Mouse (Mus musculus) stomach, postnatal 0 days (tissue): Measurements from ENCODE around the gene Ubtf. TPM values are rescaled to one million over a fixed set of nuclear protein-coding genes. Genes with fewer than 3 reads are reported as not detected.

Source experiments
- ATAC-seq: fragments of 200-750 bp; cut with Nextera tagmentation; 2 replicates; pipeline ENCODE4 v1.8.0; 2017; ENCODE audit not compliant: low FRiP score, low TSS enrichment
- DNase-seq: peaks from one replicate; pipeline ENCODE4 v3.0.0-alpha.2; 2016; ENCODE audit warnings: low spot score
- H3K27ac ChIP-seq: fragments of 300-500 bp; sonication (generic); replicated peaks from 2 replicates; pipeline ENCODE4 v1.5.1; 2014; ENCODE audit warnings: mild to moderate bottlenecking, control low read depth
- H3K27me3 ChIP-seq: fragments of 300-500 bp; sonication (generic); 2 replicates; pipeline ENCODE4 v1.6.1; 2014; ENCODE audit warnings: low read length; ENCODE audit not compliant: control insufficient read depth, insufficient read depth
- H3K36me3 ChIP-seq: fragments of 300-500 bp; sonication (generic); 2 replicates; pipeline ENCODE4 v1.6.1; 2014; ENCODE audit warnings: low read length, mixed read lengths; ENCODE audit not compliant: control insufficient read depth, insufficient read depth
- H3K4me1 ChIP-seq: fragments of 300-500 bp; sonication (generic); replicated peaks from 2 replicates; pipeline ENCODE4 v1.6.1; 2014; ENCODE audit warnings: antibody characterized with exemption; ENCODE audit not compliant: control insufficient read depth, insufficient read depth
- H3K4me2 ChIP-seq: fragments of 300-500 bp; sonication (generic); replicated peaks from 2 replicates; pipeline ENCODE4 v1.6.1; 2014; ENCODE audit warnings: low read depth, mild to moderate bottlenecking, control low read depth, moderate library complexity
- H3K4me3 ChIP-seq: fragments of 300-500 bp; sonication (generic); 2 replicates; pipeline ENCODE4 v1.5.1; 2014; ENCODE audit warnings: low read depth, low read length, control low read depth
- H3K9ac ChIP-seq: fragments of 300-500 bp; sonication (generic); 2 replicates; pipeline ENCODE4 v1.6.1; 2014; ENCODE audit warnings: mild to moderate bottlenecking, low read length, control low read depth, mixed read lengths
- H3K9me3 ChIP-seq: fragments of 300-500 bp; sonication (generic); 2 replicates; pipeline ENCODE4 v1.6.1; 2016; ENCODE audit warnings: low read length; ENCODE audit not compliant: control insufficient read depth
- CTCF ChIP-seq: IDR thresholded peaks from 2 replicates; pipeline ENCODE4 v1.5.1; 2016; ENCODE audit warnings: antibody characterized with exemption, low read depth, mild to moderate bottlenecking, moderate library complexity
- EP300 ChIP-seq: optimal IDR thresholded peaks from 2 replicates; pipeline ENCODE3; 2016; ENCODE audit warnings: antibody characterized with exemption
- WGBS: fragments of 180-500 bp; shearing (Covaris S2); extraction: QIAGEN DNeasy Blood & Tissue Kit; methylation state at CpG from one replicate; pipeline ENCODE4 v1.1.7; 2014; 5-methylcytosine and 5-hydroxymethylcytosine counted together
- polyA plus RNA-seq: library from polyadenylated mRNA; unstranded; fragments of >200 nt; fragmentation: Nextera tagmentation; extraction: Ambion mirVana; gene quantifications from 2 replicates; pipeline ENCODE4 v1.2.1, GENCODE M21; 2015

Ubtf gene
- polyA plus RNA-seq, 1 experiment from 2014 or later = 46.7 TPM

DNA sequence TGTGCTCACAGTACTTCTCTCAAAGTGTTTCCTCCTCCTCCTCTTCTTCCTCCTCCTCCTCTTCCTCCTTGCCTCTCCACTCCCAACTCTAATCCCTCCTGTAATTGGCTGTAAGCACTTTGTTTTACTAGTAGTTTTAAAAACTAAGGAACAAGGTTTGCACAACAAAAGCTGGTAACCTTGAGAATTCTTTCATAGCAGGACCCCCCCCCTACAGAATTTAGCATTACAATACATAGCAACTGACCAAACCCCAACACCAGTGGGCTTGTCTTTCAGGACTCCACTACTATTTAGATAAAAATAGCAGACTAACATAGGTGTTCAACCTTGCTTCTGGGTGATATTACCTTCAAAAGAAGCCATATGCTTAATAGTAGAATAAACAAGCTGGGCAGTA is 10.0 kb upstream of the Ubtf start:
- H3K36me3 ChIP-seq = no peaks in the 10 kb centered on the region
- H3K4me2 ChIP-seq = no peak overlapping the region
- TF ChIP-seq EP300 (no peak), CTCF (no peak)
- no peak overlapping the region for H3K9ac ChIP-seq
- no peaks in the 10 kb centered on the region for H3K4me1 ChIP-seq
- ATAC-seq (no peak), DNase-seq (no peak)
- no peak overlapping the region for H3K27ac ChIP-seq
- no peaks in the 10 kb centered on the region for H3K27me3 ChIP-seq
- H3K4me3 ChIP-seq = no peak overlapping the region
- no peaks in the 10 kb centered on the region for H3K9me3 ChIP-seq

DNA sequence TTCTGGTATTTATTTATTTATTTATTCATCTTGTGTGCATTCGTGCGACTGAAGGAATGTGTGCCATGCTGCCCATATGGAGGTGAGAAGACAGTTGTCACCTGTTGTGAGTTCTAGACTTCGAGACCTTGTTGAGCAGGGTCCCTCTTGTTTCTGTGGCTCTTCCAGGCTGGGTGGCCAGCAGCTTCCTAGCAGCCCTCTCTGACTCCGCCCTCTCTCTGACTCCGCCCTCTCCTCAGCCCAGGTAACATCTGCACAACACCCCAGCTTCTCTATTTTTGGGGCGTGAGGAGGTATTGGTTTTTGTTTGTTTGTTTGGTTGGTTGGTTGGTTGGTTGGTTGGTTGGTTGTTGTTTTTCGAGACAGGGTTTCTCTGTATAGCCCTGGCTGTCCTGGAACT is 8.3 kb upstream of the Ubtf start:
- DNase-seq = no peak
- no peak for TF ChIP-seq EP300
- no peak for TF ChIP-seq CTCF
- Histone ChIP-seq H3K36me3 (no peaks in the 10 kb centered on the region), H3K4me1 (no peaks in the 10 kb centered on the region), H3K9ac (no peak overlapping the region), H3K27me3 (no peaks in the 10 kb centered on the region), H3K4me2 (no peak overlapping the region), H3K9me3 (no peaks in the 10 kb centered on the region), H3K4me3 (no peak overlapping the region), H3K27ac (no peak overlapping the region)
- 73% methylated on average over 7 of the region's 7 CpGs for WGBS
- ATAC-seq = no peak

DNA sequence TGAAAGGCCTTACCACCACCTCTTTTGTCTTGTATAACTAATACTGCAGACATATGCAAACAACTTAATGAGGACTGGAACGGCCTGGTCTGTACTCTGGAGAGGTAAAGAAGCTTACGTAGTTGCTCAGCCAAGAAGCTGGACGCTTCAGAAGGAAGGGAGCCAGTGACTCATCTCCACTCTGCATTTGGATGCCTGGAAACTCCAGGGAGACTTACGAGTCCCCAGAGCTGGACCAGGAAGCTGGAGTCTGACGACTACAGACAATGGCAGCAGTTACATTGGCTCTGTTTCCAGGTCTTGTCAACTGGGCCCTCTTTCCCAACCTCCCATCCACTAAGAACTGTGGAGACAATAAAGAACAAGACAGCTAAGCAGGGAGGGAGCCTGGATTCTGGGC is 7.7 kb upstream of the Ubtf start:
- H3K9me3 ChIP-seq = no peaks in the 10 kb centered on the region
- H3K4me2 ChIP-seq = no peak overlapping the region
- DNase-seq (no peak), ATAC-seq (no peak)
- H3K4me3 ChIP-seq = no peak overlapping the region
- TF ChIP-seq EP300 = no peak
- TF ChIP-seq CTCF = no peak
- no peaks in the 10 kb centered on the region for H3K36me3 ChIP-seq
- H3K9ac ChIP-seq = no peak overlapping the region
- H3K4me1 ChIP-seq = no peaks in the 10 kb centered on the region
- H3K27me3 ChIP-seq = no peaks in the 10 kb centered on the region
- H3K27ac ChIP-seq = no peak overlapping the region
- 37% methylated on average over 5 of the region's 5 CpGs for WGBS

DNA sequence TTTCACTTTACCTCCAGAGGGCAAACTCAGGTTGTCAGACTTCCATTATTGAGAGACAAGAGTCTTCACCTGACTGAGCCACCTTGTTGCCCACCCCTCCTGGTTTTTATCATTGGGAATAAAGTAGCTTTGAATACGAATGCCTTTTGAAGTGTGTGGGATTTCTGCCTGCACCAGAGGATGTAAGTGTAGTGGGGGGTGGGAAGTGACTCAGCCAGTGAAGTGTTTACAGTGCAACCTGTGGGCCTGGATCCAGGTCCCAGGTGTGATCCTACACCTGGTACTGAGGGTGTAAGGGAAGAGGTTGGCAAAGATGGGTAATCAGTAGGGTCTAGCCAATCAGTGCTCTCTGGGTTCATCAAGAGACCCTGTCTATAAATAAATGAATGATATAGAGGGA is 4.0 kb upstream of the Ubtf start:
- ATAC-seq (no peak), DNase-seq (no peak)
- H3K4me1 ChIP-seq = no peaks in the 10 kb centered on the region
- no peaks in the 10 kb centered on the region for H3K36me3 ChIP-seq
- TF ChIP-seq EP300 = no peak
- TF ChIP-seq CTCF = no peak
- H3K27me3 ChIP-seq = no peaks in the 10 kb centered on the region
- H3K4me3 ChIP-seq = no peak overlapping the region
- H3K27ac ChIP-seq = no peak overlapping the region
- H3K9me3 ChIP-seq = no peaks in the 10 kb centered on the region
- H3K9ac ChIP-seq = no peak overlapping the region
- 70% methylated on average over 1 of the region's 1 CpGs for WGBS
- H3K4me2 ChIP-seq = no peak overlapping the region

DNA sequence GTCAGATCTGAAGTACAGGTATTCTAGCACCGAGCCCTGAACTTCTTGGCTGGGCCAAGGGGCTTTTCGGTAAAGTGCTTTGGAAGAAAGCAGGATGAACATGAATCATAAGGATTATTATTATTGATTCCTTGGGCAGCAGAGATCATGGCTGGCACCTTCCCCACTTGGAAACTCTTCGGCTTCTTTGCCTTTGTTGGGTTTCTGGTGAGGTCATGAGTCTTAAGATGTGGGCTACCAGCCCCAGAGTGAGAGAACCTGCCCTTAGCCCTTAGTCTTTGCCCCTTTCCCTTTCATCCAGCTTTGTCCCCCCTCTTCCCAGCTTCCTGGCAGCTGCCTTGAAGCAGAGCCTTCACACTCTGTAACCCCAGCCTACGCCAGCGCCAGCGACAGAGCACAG is 2.4 kb upstream of the Ubtf start:
- Histone ChIP-seq H3K4me1 (no peaks in the 10 kb centered on the region), H3K9me3 (no peaks in the 10 kb centered on the region), H3K9ac (no peak overlapping the region), H3K27ac (no peak overlapping the region), H3K36me3 (no peaks in the 10 kb centered on the region), H3K27me3 (no peaks in the 10 kb centered on the region), H3K4me2 (no peak overlapping the region), H3K4me3 (no peak overlapping the region)
- WGBS = 71% methylated on average over 6 of the region's 6 CpGs
- ATAC-seq = no peak
- DNase-seq = no peak
- TF ChIP-seq CTCF = no peak
- no peak for TF ChIP-seq EP300

DNA sequence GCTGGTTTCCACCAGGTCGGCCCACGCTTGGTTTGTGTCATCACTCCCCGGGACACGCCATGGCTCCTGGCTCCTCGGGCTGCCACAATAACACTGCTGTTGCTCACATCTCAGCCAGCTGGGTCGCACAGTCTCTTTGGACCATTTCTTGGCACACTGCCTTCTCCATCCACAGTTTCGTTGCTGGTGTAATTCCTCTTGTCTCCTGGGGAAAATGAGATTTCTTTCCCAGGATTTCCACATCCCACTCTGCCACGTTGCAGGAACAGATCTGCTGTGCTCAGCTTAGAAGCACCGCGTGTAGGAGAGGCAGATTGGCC is 1.1 kb upstream of the Ubtf start:
- peak overlapping the region; percentile 99 for H3K27ac ChIP-seq
- peak overlapping the region; percentile 94 for H3K4me3 ChIP-seq
- no peaks in the 10 kb centered on the region for H3K27me3 ChIP-seq
- no peak for ATAC-seq
- DNase-seq = peak; percentile 62
- no peak for TF ChIP-seq CTCF
- no peak for TF ChIP-seq EP300
- H3K9ac ChIP-seq = peak overlapping the region; percentile 99
- peak overlapping the region; percentile 88 for H3K4me2 ChIP-seq
- peaks cover 7% of the 10 kb centered on the region for H3K4me1 ChIP-seq
- WGBS = 7% methylated on average over 10 of the region's 10 CpGs
- H3K9me3 ChIP-seq = no peaks in the 10 kb centered on the region
- no peaks in the 10 kb centered on the region; the same call in 1 of the 2 replicates for H3K36me3 ChIP-seq
